Mouse (Mus musculus) olfactory bulb, adult 2 months (tissue): ENCODE measurements around the gene Slc51b.

ENCODE experiments used
- CTCF ChIP-seq: fragments of 200-500 bp; IDR thresholded peaks from 2 replicates; pipeline ENCODE4 v1.5.1; 2012; ENCODE audit warnings: low read depth, mild to moderate bottlenecking, low read length, moderate library complexity; ENCODE audit not compliant: insufficient read depth
- POLR2A ChIP-seq: fragments of 200-500 bp; IDR thresholded peaks from 2 replicates; pipeline ENCODE4 v1.6.1; 2012; ENCODE audit warnings: mild to moderate bottlenecking, low read depth, low read length, moderate library complexity; ENCODE audit not compliant: insufficient read depth

- TF ChIP-seq CTCF, result no peak
- no peak for TF ChIP-seq POLR2A
Observed at GRCm38 (mm10) chr9:65462544-65462943, 39.8 kb upstream of the Slc51b start.
